Mouse (Mus musculus) thymus, postnatal 14 days (tissue): ENCODE measurements at regions not wholly inside any gene's neighbourhood (a gene's known extent, or its start where the extent isn't known, plus 50 kb on each side); places are given as distances from the start of the nearest gene placed in this dataset.

Experiments used
- DNase-seq: peaks from one replicate; pipeline ENCODE4 v3.0.0; 2021

- DNase-seq, result no peak
Measured at GRCm38 (mm10) chr9:85450877-85451276, 123.7 kb upstream of the Tent5a start.

- no peak for DNase-seq
Measured at GRCm38 (mm10) chr9:85449493-85449892, 122.3 kb upstream of the Tent5a start.

- DNase-seq, result no peak
Measured at GRCm38 (mm10) chr9:85442761-85443505, 115.8 kb upstream of the Tent5a start.

- no peak for DNase-seq
Measured at GRCm38 (mm10) chr9:85439664-85440063, 112.5 kb upstream of the Tent5a start.

- no peak for DNase-seq
Measured at GRCm38 (mm10) chr9:85432220-85432619, 105.1 kb upstream of the Tent5a start.

- no peak for DNase-seq
Measured at GRCm38 (mm10) chr9:85426809-85427208, 99.7 kb upstream of the Tent5a start.

- DNase-seq, result no peak
Measured at GRCm38 (mm10) chr9:85423908-85424307, 96.8 kb upstream of the Tent5a start.

- no peak for DNase-seq
Measured at GRCm38 (mm10) chr9:85414391-85414790, 87.2 kb upstream of the Tent5a start.

GRCm38 (mm10) chr9:85413813-85414212 lies 86.7 kb upstream of the Tent5a start:
- DNase-seq, result no peak

- peak; percentile 7 for DNase-seq
Measured at GRCm38 (mm10) chr9:85410643-85411296, 83.6 kb upstream of the Tent5a start.

- no peak for DNase-seq
Measured at GRCm38 (mm10) chr9:85409974-85410506, 82.9 kb upstream of the Tent5a start.

- DNase-seq, result no peak
Measured at GRCm38 (mm10) chr9:85408461-85408860, 81.3 kb upstream of the Tent5a start.

- DNase-seq, result no peak
Measured at GRCm38 (mm10) chr9:85407592-85407991, 80.4 kb upstream of the Tent5a start.

- DNase-seq, result no peak
Measured at GRCm38 (mm10) chr9:85401736-85402135, 74.6 kb upstream of the Tent5a start.

GRCm38 (mm10) chr9:85400600-85401313 lies 73.6 kb upstream of the Tent5a start:
- DNase-seq, result no peak

- DNase-seq, result no peak
Measured at GRCm38 (mm10) chr9:85394975-85395374, 67.8 kb upstream of the Tent5a start.

- no peak for DNase-seq
Measured at GRCm38 (mm10) chr9:85391283-85391682, 64.1 kb upstream of the Tent5a start.

- DNase-seq, result no peak
Measured at GRCm38 (mm10) chr9:85388775-85389393, 61.7 kb upstream of the Tent5a start.

- DNase-seq, result no peak
Measured at GRCm38 (mm10) chr9:85382413-85382812, 55.3 kb upstream of the Tent5a start.

GRCm38 (mm10) chr9:85380756-85381155 lies 53.6 kb upstream of the Tent5a start:
- no peak for DNase-seq

GRCm38 (mm10) chr9:85379135-85379534 lies 52.0 kb upstream of the Tent5a start:
- DNase-seq, result no peak
